Mouse (Mus musculus) neural tube, embryonic 14.5 days (tissue): ENCODE data around the gene Slc22a17. TPM values are rescaled to one million over a fixed set of nuclear protein-coding genes. Genes with fewer than 3 reads are reported as not detected.

Source experiments
- ATAC-seq: fragments of 200-750 bp; cut with Nextera tagmentation; 2 replicates; pipeline ENCODE4 v1.8.0; 2017; ENCODE audit warnings: low read depth, mild to moderate bottlenecking, moderate TSS enrichment, moderate library complexity
- H3K27ac ChIP-seq: fragments of 300-500 bp; sonication (generic); 2 replicates; pipeline ENCODE4 v1.5.1; 2014; ENCODE audit warnings: low read depth, mild to moderate bottlenecking, control low read depth, low read length, moderate library complexity, mixed read lengths
- H3K27me3 ChIP-seq: fragments of 300-500 bp; sonication (generic); 2 replicates; pipeline ENCODE4 v1.6.1; 2014; ENCODE audit warnings: low read length; ENCODE audit not compliant: control insufficient read depth, insufficient read depth
- H3K36me3 ChIP-seq: fragments of 300-500 bp; sonication (generic); 2 replicates; pipeline ENCODE4 v1.6.1; 2014; ENCODE audit warnings: low read length, mixed read lengths; ENCODE audit not compliant: control insufficient read depth, insufficient read depth
- H3K4me1 ChIP-seq: fragments of 300-500 bp; sonication (generic); 2 replicates; pipeline ENCODE4 v1.6.1; 2014; ENCODE audit warnings: low read length; ENCODE audit not compliant: control insufficient read depth, insufficient read depth
- H3K4me2 ChIP-seq: fragments of 300-500 bp; sonication (generic); 2 replicates; pipeline ENCODE4 v1.6.1; 2014; ENCODE audit warnings: mild to moderate bottlenecking, low read depth, low read length, control low read depth
- H3K4me3 ChIP-seq: fragments of 300-500 bp; sonication (generic); 2 replicates; pipeline ENCODE4 v1.5.1; 2014; ENCODE audit warnings: low read depth, low read length, control low read depth, mixed read lengths
- H3K9ac ChIP-seq: fragments of 300-500 bp; sonication (generic); replicated peaks from 2 replicates; pipeline ENCODE4 v1.6.1; 2014; ENCODE audit warnings: low read depth, mild to moderate bottlenecking, control low read depth, low read length, mixed read lengths
- H3K9me3 ChIP-seq: fragments of 300-500 bp; sonication (generic); 2 replicates; pipeline ENCODE4 v1.6.1; 2016; ENCODE audit warnings: low read length; ENCODE audit not compliant: control insufficient read depth
- WGBS: fragments of 180-500 bp; shearing (Covaris S2); extraction: QIAGEN DNeasy Blood & Tissue Kit; methylation state at CpG from one replicate; pipeline ENCODE4 v1.1.7; 2014; 5-methylcytosine and 5-hydroxymethylcytosine counted together
- polyA plus RNA-seq: library from polyadenylated mRNA; unstranded; fragments of >200 nt; fragmentation: Nextera tagmentation; extraction: Ambion mirVana; gene quantifications from 2 replicates; pipeline ENCODE4 v1.2.1, GENCODE M21; 2014

The Slc22a17 gene
- polyA plus RNA-seq, 1 experiment from 2014 or later: 122 TPM

DNA sequence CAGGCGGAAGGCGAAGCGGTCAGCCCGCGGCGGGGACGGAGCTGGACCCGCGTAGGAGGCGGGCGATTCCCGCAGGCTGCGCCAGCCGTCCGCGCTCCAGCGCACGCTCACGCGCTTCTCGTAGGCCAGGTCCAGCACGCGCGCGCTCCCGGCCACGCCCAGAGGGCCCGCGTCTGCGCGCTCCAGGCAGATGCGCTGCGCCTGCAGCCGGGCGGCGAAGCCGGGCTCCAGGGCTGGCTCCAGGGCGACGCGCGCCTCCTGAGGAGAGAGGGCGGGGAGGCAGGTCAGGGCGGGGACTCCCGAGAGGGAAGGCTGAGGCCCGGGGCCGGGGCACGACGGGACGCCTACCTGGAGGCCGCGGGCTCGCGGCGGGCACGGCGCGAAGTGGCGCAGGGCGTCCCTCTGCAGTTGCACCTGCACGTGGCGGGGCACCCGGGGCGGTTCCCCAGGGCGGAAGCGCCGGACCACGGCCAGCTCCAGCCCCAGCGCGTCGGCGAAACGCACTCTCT, 36.3 kb downstream of the Slc22a17 start:
- peak; percentile 93 for ATAC-seq
- peaks cover 8% of the 10 kb centered on the region for H3K4me1 ChIP-seq
- H3K9me3 ChIP-seq: no peaks in the 10 kb centered on the region
- peak overlapping the region; percentile 93 for H3K27ac ChIP-seq
- H3K36me3 ChIP-seq: no peaks in the 10 kb centered on the region
- peak overlapping the region; percentile 89 for H3K4me2 ChIP-seq
- no peaks in the 10 kb centered on the region for H3K27me3 ChIP-seq
- H3K9ac ChIP-seq: peak overlapping the region; percentile 95
- WGBS: under 1% methylated on average over 51 of the region's 72 CpGs
- H3K4me3 ChIP-seq: peak overlapping the region; percentile 82

GRCm38 (mm10) chr14:54875844-54876538, 36.9 kb downstream of the Slc22a17 start:
- peaks cover 8% of the 10 kb centered on the region for H3K4me1 ChIP-seq
- H3K4me2 ChIP-seq: peak overlapping the region; percentile 89
- no peaks in the 10 kb centered on the region for H3K36me3 ChIP-seq
- peak overlapping the region; percentile 82 for H3K4me3 ChIP-seq
- WGBS: 2% methylated on average over 36 of the region's 36 CpGs
- ATAC-seq: peak; percentile 57
- H3K9ac ChIP-seq: peak overlapping the region; percentile 95
- no peaks in the 10 kb centered on the region for H3K27me3 ChIP-seq
- H3K27ac ChIP-seq: peak overlapping the region; percentile 93
- no peaks in the 10 kb centered on the region for H3K9me3 ChIP-seq

GRCm38 (mm10) chr14:54874165-54874564, 38.8 kb downstream of the Slc22a17 start:
- H3K4me3 ChIP-seq: no peak overlapping the region
- WGBS: 91% methylated on average over 3 of the region's 3 CpGs
- H3K27ac ChIP-seq: no peak overlapping the region
- H3K9ac ChIP-seq: no peak overlapping the region
- H3K27me3 ChIP-seq: no peaks in the 10 kb centered on the region
- H3K9me3 ChIP-seq: no peaks in the 10 kb centered on the region
- no peak for ATAC-seq
- H3K36me3 ChIP-seq: no peaks in the 10 kb centered on the region
- peaks cover 8% of the 10 kb centered on the region for H3K4me1 ChIP-seq
- no peak overlapping the region for H3K4me2 ChIP-seq

- Histone ChIP-seq H3K4me2 (no peak within 1 kb of the TSS), H3K27ac (no peak within 1 kb of the TSS), H3K4me3 (no peak within 1 kb of the TSS), H3K9ac (no peak within 1 kb of the TSS), H3K36me3 (no peaks in the 10 kb centered on the region), H3K9me3 (no peaks in the 10 kb centered on the region), H3K4me1 (peaks cover 7% of the 10 kb centered on the region), H3K27me3 (no peaks in the 10 kb centered on the region)
- ATAC-seq: no peak
- 86% methylated on average over 5 of the region's 5 CpGs for WGBS
Measured at GRCm38 (mm10) chr14:54870861-54871260, 42.1 kb downstream of the Slc22a17 start, which contains the start of gene Homez. Gene Homez (minus strand): TSS chr14:54870961.

- H3K27ac ChIP-seq: no peak overlapping the region
- H3K9ac ChIP-seq: no peak overlapping the region
- peaks cover 3% of the 10 kb centered on the region; the same call in 1 of the 2 replicates for H3K4me1 ChIP-seq
- 86% methylated on average over 4 of the region's 4 CpGs for WGBS
- H3K27me3 ChIP-seq: no peaks in the 10 kb centered on the region
- no peak overlapping the region for H3K4me2 ChIP-seq
- H3K9me3 ChIP-seq: no peaks in the 10 kb centered on the region
- no peaks in the 10 kb centered on the region for H3K36me3 ChIP-seq
- no peak overlapping the region for H3K4me3 ChIP-seq
- ATAC-seq: no peak
Measured at GRCm38 (mm10) chr14:54868026-54868425, 44.9 kb downstream of the Slc22a17 start.

GRCm38 (mm10) chr14:54866936-54867335, 46.0 kb downstream of the Slc22a17 start:
- Histone ChIP-seq H3K4me3 (no peak overlapping the region), H3K27me3 (no peaks in the 10 kb centered on the region), H3K9ac (no peak overlapping the region), H3K4me2 (no peak overlapping the region), H3K4me1 (peaks cover 3% of the 10 kb centered on the region; the same call in 1 of the 2 replicates), H3K27ac (no peak overlapping the region), H3K36me3 (no peaks in the 10 kb centered on the region), H3K9me3 (no peaks in the 10 kb centered on the region)
- no peak for ATAC-seq
- 66% methylated on average over 5 of the region's 5 CpGs for WGBS

- no peaks in the 10 kb centered on the region for H3K36me3 ChIP-seq
- 72% methylated on average over 3 of the region's 3 CpGs for WGBS
- peaks cover 3% of the 10 kb centered on the region; the same call in 1 of the 2 replicates for H3K4me1 ChIP-seq
Measured at GRCm38 (mm10) chr14:54866268-54866667, 46.7 kb downstream of the Slc22a17 start.

DNA sequence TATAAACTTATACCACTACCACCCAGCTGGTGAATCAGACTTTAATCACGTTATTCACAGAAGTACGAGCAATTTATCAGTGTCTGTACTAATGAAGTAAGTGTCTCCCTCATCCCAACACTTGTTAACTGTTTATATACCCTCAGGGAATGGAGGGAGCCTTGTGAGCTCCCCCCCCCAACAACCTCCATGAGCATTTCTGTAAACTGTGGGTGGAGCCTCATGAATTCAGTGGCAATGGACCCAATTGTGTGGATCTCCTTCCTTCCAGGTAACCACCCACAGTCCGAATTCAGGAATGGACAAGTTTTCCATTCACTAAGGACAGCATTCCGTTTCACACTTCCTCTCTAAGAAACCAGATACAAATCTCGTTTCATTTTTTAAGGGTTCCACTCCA, 47.3 kb downstream of the Slc22a17 start:
- H3K27ac ChIP-seq: no peak overlapping the region
- H3K4me1 ChIP-seq: peaks cover 3% of the 10 kb centered on the region; the same call in 1 of the 2 replicates
- 87% methylated on average over 5 of the region's 5 CpGs for WGBS
- H3K4me2 ChIP-seq: no peak overlapping the region
- H3K9ac ChIP-seq: no peak overlapping the region
- no peak for ATAC-seq
- no peaks in the 10 kb centered on the region for H3K27me3 ChIP-seq
- no peaks in the 10 kb centered on the region for H3K9me3 ChIP-seq
- H3K36me3 ChIP-seq: no peaks in the 10 kb centered on the region
- H3K4me3 ChIP-seq: no peak overlapping the region

More at GRCm38 (mm10) chr14:54866268-54866667, 46.7 kb downstream of the Slc22a17 start:
- Histone ChIP-seq H3K27me3 (no peaks in the 10 kb centered on the region), H3K4me3 (no peak overlapping the region), H3K27ac (no peak overlapping the region), H3K4me2 (no peak overlapping the region), H3K9ac (no peak overlapping the region), H3K9me3 (no peaks in the 10 kb centered on the region)
- no peak for ATAC-seq

GRCm38 (mm10) chr14:54864313-54865036, 48.5 kb downstream of the Slc22a17 start:
- no peak; the same call in 1 of the 2 replicates for ATAC-seq
- H3K4me1 ChIP-seq: peaks cover 3% of the 10 kb centered on the region; the same call in 1 of the 2 replicates
- H3K27me3 ChIP-seq: no peaks in the 10 kb centered on the region
- peak overlapping the region; percentile 44; the same call in 1 of the 2 replicates for H3K27ac ChIP-seq
- H3K36me3 ChIP-seq: no peaks in the 10 kb centered on the region
- H3K4me2 ChIP-seq: peak overlapping the region; percentile 70
- H3K4me3 ChIP-seq: peak overlapping the region; percentile 99
- WGBS: 19% methylated on average over 21 of the region's 21 CpGs
- no peaks in the 10 kb centered on the region for H3K9me3 ChIP-seq
- H3K9ac ChIP-seq: peak overlapping the region; percentile 88
